Mouse (Mus musculus) hindbrain, postnatal 0 days (tissue): ENCODE results near the gene Rsph14. TPM values are rescaled to one million over a fixed set of nuclear protein-coding genes. Genes with fewer than 3 reads are reported as not detected.
A peak's percentile ranks its signal among the peaks of the same experiment; 100 is the strongest.

ENCODE experiments used
- ATAC-seq: fragments of 200-750 bp; cut with Nextera tagmentation; 2 replicates; pipeline ENCODE4 v1.8.0; 2017; ENCODE audit warnings: mild to moderate bottlenecking, moderate TSS enrichment, moderate library complexity
- DNase-seq: peaks from one replicate; pipeline ENCODE4 v3.0.0-alpha.2; 2015; ENCODE audit warnings: low spot score
- H3K27ac ChIP-seq: fragments of 300-500 bp; sonication (generic); 2 replicates; pipeline ENCODE4 v1.5.1; 2014; ENCODE audit warnings: mild to moderate bottlenecking
- H3K27me3 ChIP-seq: fragments of 300-500 bp; sonication (generic); 2 replicates; pipeline ENCODE4 v1.6.1; 2014; ENCODE audit warnings: low read length, mixed read lengths; ENCODE audit not compliant: insufficient read depth
- H3K36me3 ChIP-seq: fragments of 300-500 bp; sonication (generic); 2 replicates; pipeline ENCODE4 v1.6.1; 2014; ENCODE audit warnings: low read length, mixed read lengths; ENCODE audit not compliant: insufficient read depth
- H3K4me1 ChIP-seq: fragments of 300-500 bp; sonication (generic); 2 replicates; pipeline ENCODE4 v1.6.1; 2014; ENCODE audit warnings: antibody characterized with exemption, low read length, mixed read lengths; ENCODE audit not compliant: insufficient read depth
- H3K4me2 ChIP-seq: fragments of 300-500 bp; sonication (generic); 2 replicates; pipeline ENCODE4 v1.6.1; 2014; ENCODE audit warnings: low read depth, mild to moderate bottlenecking, low read length, moderate library complexity, mixed read lengths
- H3K4me3 ChIP-seq: fragments of 300-500 bp; sonication (generic); 2 replicates; pipeline ENCODE4 v1.5.1; 2014; ENCODE audit warnings: low read length
- H3K9ac ChIP-seq: fragments of 300-500 bp; sonication (generic); replicated peaks from 2 replicates; pipeline ENCODE4 v1.6.1; 2014; ENCODE audit warnings: mild to moderate bottlenecking, low read length, moderate library complexity, mixed read lengths
- H3K9me3 ChIP-seq: fragments of 300-500 bp; sonication (generic); 2 replicates; pipeline ENCODE4 v1.6.1; 2016; ENCODE audit warnings: low read length, mixed read lengths
- CTCF ChIP-seq: IDR thresholded peaks from 2 replicates; pipeline ENCODE4 v1.5.1; 2016; ENCODE audit warnings: antibody characterized with exemption, control low read depth, low read depth
- WGBS: fragments of 180-500 bp; shearing (Covaris S2); extraction: QIAGEN DNeasy Blood & Tissue Kit; methylation state at CpG from one replicate; pipeline ENCODE4 v1.1.7; 2014; 5-methylcytosine and 5-hydroxymethylcytosine counted together
- polyA plus RNA-seq: library from polyadenylated mRNA; unstranded; fragments of >200 nt; fragmentation: Nextera tagmentation; extraction: Ambion mirVana; gene quantifications from 2 replicates; pipeline ENCODE4 v1.2.1, GENCODE M21; 2015
- total RNA-seq: library from RNA; depleted of rRNA; stranded (reverse); fragments of >200 nt; gene quantifications from 2 replicates; pipeline ENCODE4 v1.2.3, GENCODE M21; 2014

The Rsph14 gene
- total and polyA plus RNA-seq, 2 experiments from 2014 or later, result 0.46 to 1.7 TPM

GRCm38 (mm10) chr10:75067446-75067845 is 35.1 kb upstream of the Rsph14 start:
- Histone ChIP-seq H3K4me1 (peaks cover 49% of the 10 kb centered on the region), H3K36me3 (no peaks in the 10 kb centered on the region)

GRCm38 (mm10) chr10:75065691-75066090 is 33.3 kb upstream of the Rsph14 start:
- Histone ChIP-seq H3K36me3 (no peaks in the 10 kb centered on the region), H3K4me1 (peaks cover 56% of the 10 kb centered on the region), H3K9ac (no peak overlapping the region), H3K4me3 (no peak overlapping the region), H3K4me2 (peak overlapping the region; percentile 10; the same call in 1 of the 2 replicates), H3K9me3 (no peaks in the 10 kb centered on the region), H3K27me3 (no peaks in the 10 kb centered on the region), H3K27ac (no peak overlapping the region)
- 72% methylated on average over 6 of the region's 6 CpGs for WGBS
- ATAC-seq, result no peak
- TF ChIP-seq CTCF, result no peak
- no peak for DNase-seq

More at GRCm38 (mm10) chr10:75067446-75067845, 35.1 kb upstream of the Rsph14 start:
- H3K4me2 ChIP-seq, result no peak overlapping the region
- no peaks in the 10 kb centered on the region for H3K9me3 ChIP-seq
- no peak for DNase-seq
- no peak for TF ChIP-seq CTCF
- no peak overlapping the region for H3K27ac ChIP-seq
- H3K9ac ChIP-seq, result no peak overlapping the region
- no peak overlapping the region for H3K4me3 ChIP-seq
- ATAC-seq, result no peak
- no peaks in the 10 kb centered on the region for H3K27me3 ChIP-seq

GRCm38 (mm10) chr10:75063301-75063965 is 31.0 kb upstream of the Rsph14 start:
- TF ChIP-seq CTCF, result no peak
- Histone ChIP-seq H3K9me3 (no peaks in the 10 kb centered on the region), H3K4me2 (peak overlapping the region; percentile 81), H3K4me3 (peak overlapping the region; percentile 87), H3K27ac (no peak overlapping the region; the same call in 1 of the 2 replicates), H3K36me3 (no peaks in the 10 kb centered on the region), H3K4me1 (peaks cover 63% of the 10 kb centered on the region), H3K9ac (peak overlapping the region; percentile 41), H3K27me3 (no peaks in the 10 kb centered on the region)
- no peak for ATAC-seq
- DNase-seq, result peak; percentile 36
- 33% methylated on average over 12 of the region's 12 CpGs for WGBS

GRCm38 (mm10) chr10:75062621-75063020 is 30.2 kb upstream of the Rsph14 start:
- no peak for DNase-seq
- peak overlapping the region; percentile 77; the same call in 1 of the 2 replicates for H3K9ac ChIP-seq
- peaks cover 55% of the 10 kb centered on the region for H3K4me1 ChIP-seq
- no peaks in the 10 kb centered on the region for H3K27me3 ChIP-seq
- TF ChIP-seq CTCF, result no peak
- ATAC-seq, result no peak
- no peaks in the 10 kb centered on the region for H3K36me3 ChIP-seq
- peak overlapping the region; percentile 81 for H3K4me2 ChIP-seq
- H3K4me3 ChIP-seq, result peak overlapping the region; percentile 87
- H3K27ac ChIP-seq, result no peak overlapping the region
- H3K9me3 ChIP-seq, result no peaks in the 10 kb centered on the region
- 48% methylated on average over 6 of the region's 6 CpGs for WGBS

GRCm38 (mm10) chr10:75062189-75062561 is 29.8 kb upstream of the Rsph14 start:
- Histone ChIP-seq H3K27me3 (no peaks in the 10 kb centered on the region), H3K4me2 (peak overlapping the region; percentile 81), H3K27ac (no peak overlapping the region), H3K4me3 (peak overlapping the region; percentile 87), H3K36me3 (no peaks in the 10 kb centered on the region), H3K4me1 (peaks cover 52% of the 10 kb centered on the region), H3K9ac (peak overlapping the region; percentile 77), H3K9me3 (no peaks in the 10 kb centered on the region)
- no peak for ATAC-seq
- TF ChIP-seq CTCF, result no peak
- DNase-seq, result peak; percentile 44
- WGBS, result 11% methylated on average over 6 of the region's 6 CpGs

GRCm38 (mm10) chr10:75061341-75062188 is 29.2 kb upstream of the Rsph14 start:
- peaks cover 48% of the 10 kb centered on the region for H3K4me1 ChIP-seq
- ATAC-seq, result no peak
- peak overlapping the region; percentile 81 for H3K4me2 ChIP-seq
- peak; percentile 46 for DNase-seq
- H3K4me3 ChIP-seq, result peak overlapping the region; percentile 87
- peak overlapping the region; percentile 77 for H3K9ac ChIP-seq
- no peaks in the 10 kb centered on the region for H3K27me3 ChIP-seq
- no peaks in the 10 kb centered on the region for H3K36me3 ChIP-seq
- TF ChIP-seq CTCF, result no peak
- H3K27ac ChIP-seq, result peak overlapping the region; percentile 85
- 3% methylated on average over 67 of the region's 71 CpGs for WGBS
- no peaks in the 10 kb centered on the region for H3K9me3 ChIP-seq
